Mouse (Mus musculus) bone marrow macrophage, adult 2 months (primary cell): ENCODE measurements around the gene Wee2.

Experiments used
- CTCF ChIP-seq: IDR thresholded peaks from 2 replicates; pipeline ENCODE4 v1.5.1; 2012; ENCODE audit warnings: low read depth, mild to moderate bottlenecking, low read length, moderate library complexity
- POLR2A ChIP-seq: IDR thresholded peaks from 2 replicates; pipeline ENCODE4 v1.6.1; 2012; ENCODE audit warnings: mild to moderate bottlenecking, low read depth, low read length, borderline replicate concordance

GRCm38 (mm10) chr6:40454436-40455041 lies 15.7 kb downstream of the Wee2 start:
- TF ChIP-seq CTCF (no peak), POLR2A (no peak)
